Mouse (Mus musculus): ENCODE measurements around the gene Abcc12. TPM values are rescaled to one million over a fixed set of nuclear protein-coding genes. Genes with fewer than 3 reads are reported as not detected.

Abcc12 gene
- polyA plus RNA-seq, 2 experiments: 0.02 TPM; not detected in 1

DNA sequence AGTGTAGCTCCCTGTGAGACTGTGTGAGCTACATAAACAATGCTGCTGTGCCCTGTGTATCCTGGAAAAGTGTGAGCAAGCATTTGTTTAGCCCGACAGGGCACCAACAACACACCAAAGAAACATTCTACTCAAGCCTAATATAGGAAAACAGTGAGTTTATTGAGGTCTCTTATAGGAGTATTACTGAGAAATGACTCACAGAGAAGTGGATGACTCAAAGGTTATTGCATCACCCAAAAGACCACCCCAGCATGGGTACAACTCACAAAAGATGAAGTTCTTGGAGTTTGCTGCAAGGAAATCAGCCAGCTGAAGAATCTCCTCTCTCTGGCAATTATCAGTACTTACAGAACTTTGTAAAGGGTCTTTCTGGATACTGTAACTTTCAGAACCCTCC is 98.4 kb downstream of the Abcc12 start:
- no peaks in the 10 kb centered on the region for H3K4me1 ChIP-seq (replicated peaks; ENCODE audit: control insufficient read depth in 2 of 2, insufficient read depth in 2 of 2, low read length in 1 of 2)
- H3K4me3 ChIP-seq (ENCODE audit: insufficient read depth in 1 of 2, low read depth in 2 of 2, low read length in 2 of 2): no peak overlapping the region
- no peak for TF ChIP-seq CTCF (IDR thresholded peaks at IDR 0.05; ENCODE audit: low read depth)
- TF ChIP-seq EP300 (IDR thresholded peaks at IDR 0.05; ENCODE audit: low read depth): no peak
- no peaks in the 10 kb centered on the region for H3K27me3 ChIP-seq (ENCODE audit: control insufficient read depth, insufficient read depth, low read length)
- DNase-seq (ENCODE audit: low read depth in 3 of 3, low spot score in 3 of 3): no peak
- no peak for ATAC-seq (ENCODE audit: insufficient read depth)
- H3K36me3 ChIP-seq (replicated peaks; ENCODE audit: control insufficient read depth, insufficient read depth, low read depth): no peaks in the 10 kb centered on the region
- no peak overlapping the region for H3K27ac ChIP-seq
- 59% methylated on average over 1 of the region's 1 CpGs for WGBS (ENCODE audit: insufficient replicate concordance)
- no peak overlapping the region for H3K4me2 ChIP-seq (ENCODE audit: low read depth)
- no peak overlapping the region for H3K9ac ChIP-seq (replicated peaks)
- no peaks in the 10 kb centered on the region for H3K9me3 ChIP-seq (ENCODE audit: control insufficient read depth, low read length)

DNA sequence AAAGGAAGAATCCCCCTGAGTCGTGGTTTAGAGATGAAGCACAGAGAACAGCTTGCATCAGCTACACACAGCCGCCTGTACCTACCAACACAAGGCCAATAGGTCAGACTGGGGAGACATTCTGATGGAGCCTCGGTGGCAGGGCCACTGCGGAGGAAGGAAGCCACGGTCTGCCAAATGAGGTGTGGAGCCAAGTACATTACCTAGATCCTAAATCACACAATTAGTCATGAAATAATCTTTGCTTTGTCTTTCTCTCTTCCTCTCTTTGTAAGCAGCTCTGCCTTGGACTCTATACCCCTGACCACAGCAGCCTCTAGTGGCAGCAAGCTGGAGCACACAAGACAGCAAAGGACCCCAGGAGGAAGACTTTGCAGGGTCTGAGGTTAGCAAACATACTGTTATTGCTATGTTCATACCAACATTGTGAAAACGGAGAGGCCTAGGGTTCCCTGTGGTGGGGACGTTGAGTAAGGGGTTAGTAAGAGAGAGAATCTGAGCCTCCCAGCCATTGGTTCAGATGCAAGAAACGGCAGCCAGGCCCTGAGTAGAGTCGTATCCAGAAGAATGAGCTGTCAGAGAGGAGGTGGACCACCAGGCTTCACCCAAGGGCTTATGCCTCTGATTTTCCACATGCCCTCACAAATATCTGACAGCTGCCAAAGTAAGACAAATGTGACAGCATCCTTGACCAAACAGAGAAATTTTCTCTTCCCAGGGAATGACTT is 104.6 kb downstream of the Abcc12 start:
- no peak overlapping the region for H3K27ac ChIP-seq
- TF ChIP-seq EP300 (IDR thresholded peaks at IDR 0.05; ENCODE audit: low read depth) (no peak), CTCF (IDR thresholded peaks at IDR 0.05; ENCODE audit: low read depth) (peak; percentile 41)
- no peak overlapping the region for H3K4me2 ChIP-seq (ENCODE audit: low read depth)
- no peak overlapping the region for H3K9ac ChIP-seq (replicated peaks)
- no peaks in the 10 kb centered on the region for H3K4me1 ChIP-seq (replicated peaks; ENCODE audit: control insufficient read depth in 2 of 2, insufficient read depth in 2 of 2, low read length in 1 of 2)
- 49% methylated on average over 9 of the region's 9 CpGs for WGBS (ENCODE audit: insufficient replicate concordance)
- H3K9me3 ChIP-seq (ENCODE audit: control insufficient read depth, low read length): no peaks in the 10 kb centered on the region
- H3K36me3 ChIP-seq (replicated peaks; ENCODE audit: control insufficient read depth, insufficient read depth, low read depth): no peaks in the 10 kb centered on the region
- H3K4me3 ChIP-seq (ENCODE audit: insufficient read depth in 1 of 2, low read depth in 2 of 2, low read length in 2 of 2): no peak overlapping the region
- DNase-seq (ENCODE audit: low read depth in 3 of 3, low spot score in 3 of 3) (no peak), ATAC-seq (ENCODE audit: insufficient read depth) (no peak)
- H3K27me3 ChIP-seq (ENCODE audit: control insufficient read depth, insufficient read depth, low read length): no peaks in the 10 kb centered on the region

DNA sequence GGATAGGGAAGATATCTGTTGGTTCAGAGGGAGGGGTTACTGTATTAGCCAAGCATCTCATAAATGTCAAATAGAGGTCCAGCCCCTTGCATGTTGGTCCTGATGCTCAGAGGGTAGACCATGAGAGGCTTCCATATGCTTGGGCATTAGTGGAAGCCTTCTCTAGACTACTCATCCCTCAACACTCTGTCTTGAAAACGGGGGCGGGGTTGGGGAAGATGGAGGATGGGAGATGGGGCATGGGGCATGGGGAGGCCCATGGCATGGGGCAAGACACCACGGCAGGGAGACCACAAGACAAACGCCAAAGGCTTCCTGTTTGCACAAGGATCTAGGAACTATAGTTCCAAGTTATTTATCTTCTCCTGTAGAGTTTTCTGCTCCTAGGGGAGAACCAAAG is 106.0 kb downstream of the Abcc12 start:
- no peak overlapping the region for H3K27ac ChIP-seq

DNA sequence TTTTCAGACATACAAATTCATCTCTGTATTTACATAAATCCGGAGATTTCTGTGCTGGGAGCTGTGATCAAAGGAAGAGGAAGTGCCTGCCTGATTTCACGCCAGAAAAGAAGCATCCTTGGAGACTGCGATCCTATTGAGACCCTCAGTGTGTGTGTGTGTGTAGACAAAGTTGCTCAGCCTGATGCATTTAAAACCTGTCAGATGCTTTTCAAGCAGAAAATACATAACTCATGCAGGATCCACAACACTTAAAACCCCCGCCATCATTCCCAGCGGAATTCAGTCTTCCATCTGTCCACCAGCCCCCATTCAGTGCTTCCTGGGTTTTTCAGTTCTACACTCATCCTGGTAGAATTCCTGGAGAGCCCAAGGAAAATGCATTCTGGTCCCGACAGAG is 107.4 kb downstream of the Abcc12 start:
- Histone ChIP-seq H3K27me3 (ENCODE audit: control insufficient read depth, insufficient read depth, low read length) (no peaks in the 10 kb centered on the region), H3K4me3 (ENCODE audit: insufficient read depth in 1 of 2, low read depth in 2 of 2, low read length in 2 of 2) (no peak overlapping the region), H3K4me1 (replicated peaks; ENCODE audit: control insufficient read depth in 2 of 2, insufficient read depth in 2 of 2, low read length in 1 of 2) (no peaks in the 10 kb centered on the region), H3K9ac (replicated peaks) (no peak overlapping the region), H3K27ac (no peak overlapping the region), H3K9me3 (ENCODE audit: control insufficient read depth, low read length) (no peaks in the 10 kb centered on the region), H3K36me3 (replicated peaks; ENCODE audit: control insufficient read depth, insufficient read depth, low read depth) (no peaks in the 10 kb centered on the region), H3K4me2 (ENCODE audit: low read depth) (no peak overlapping the region)
- no peak for TF ChIP-seq EP300 (IDR thresholded peaks at IDR 0.05; ENCODE audit: low read depth)
- TF ChIP-seq CTCF (IDR thresholded peaks at IDR 0.05; ENCODE audit: low read depth): no peak
- 62% methylated on average over 6 of the region's 6 CpGs for WGBS (ENCODE audit: insufficient replicate concordance)
- DNase-seq (ENCODE audit: low read depth in 3 of 3, low spot score in 3 of 3) (no peak), ATAC-seq (ENCODE audit: insufficient read depth) (no peak)

More for the DNA sequence above, 106.0 kb downstream of the Abcc12 start:
- ATAC-seq (ENCODE audit: insufficient read depth): no peak
- Histone ChIP-seq H3K9me3 (ENCODE audit: control insufficient read depth, low read length) (no peaks in the 10 kb centered on the region), H3K36me3 (replicated peaks; ENCODE audit: control insufficient read depth, insufficient read depth, low read depth) (no peaks in the 10 kb centered on the region), H3K4me1 (replicated peaks; ENCODE audit: control insufficient read depth in 2 of 2, insufficient read depth in 2 of 2, low read length in 1 of 2) (no peaks in the 10 kb centered on the region), H3K4me3 (ENCODE audit: insufficient read depth in 1 of 2, low read depth in 2 of 2, low read length in 2 of 2) (no peak overlapping the region), H3K27me3 (ENCODE audit: control insufficient read depth, insufficient read depth, low read length) (no peaks in the 10 kb centered on the region), H3K9ac (replicated peaks) (no peak overlapping the region), H3K4me2 (ENCODE audit: low read depth) (no peak overlapping the region)
- WGBS (ENCODE audit: insufficient replicate concordance): 43% methylated on average over 4 of the region's 4 CpGs
- no peak for DNase-seq (ENCODE audit: low read depth in 3 of 3, low spot score in 3 of 3)
- TF ChIP-seq EP300 (IDR thresholded peaks at IDR 0.05; ENCODE audit: low read depth) (no peak), CTCF (IDR thresholded peaks at IDR 0.05; ENCODE audit: low read depth) (no peak)

DNA sequence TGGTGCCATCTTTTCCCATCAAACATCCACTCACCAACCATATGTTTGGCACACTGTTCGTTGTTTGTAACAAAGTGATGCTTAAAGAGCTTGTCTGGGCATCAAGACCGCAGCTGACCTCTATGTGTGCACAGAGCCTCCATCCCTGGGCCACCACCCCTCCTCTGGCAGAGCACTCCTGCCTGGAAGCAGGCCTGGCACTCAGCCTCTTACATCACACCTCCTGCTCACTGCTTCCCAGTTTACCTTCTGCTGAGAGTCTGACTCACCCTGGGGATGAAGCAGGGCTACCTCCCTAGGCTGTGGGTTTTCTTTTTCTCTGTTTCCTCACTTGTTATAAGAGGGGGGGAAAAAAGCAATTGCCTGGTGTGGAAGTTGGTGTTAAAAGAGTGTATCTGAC is 109.8 kb downstream of the Abcc12 start:
- no peak overlapping the region for H3K4me3 ChIP-seq (ENCODE audit: insufficient read depth in 1 of 2, low read depth in 2 of 2, low read length in 2 of 2)
- H3K9ac ChIP-seq (replicated peaks): no peak overlapping the region
- no peak for DNase-seq (ENCODE audit: low read depth in 3 of 3, low spot score in 3 of 3)
- no peak for ATAC-seq (ENCODE audit: insufficient read depth)
- H3K27ac ChIP-seq: no peak overlapping the region
- TF ChIP-seq CTCF (IDR thresholded peaks at IDR 0.05; ENCODE audit: low read depth) (no peak), EP300 (IDR thresholded peaks at IDR 0.05; ENCODE audit: low read depth) (no peak)
- no peaks in the 10 kb centered on the region for H3K9me3 ChIP-seq (ENCODE audit: control insufficient read depth, low read length)
- H3K4me1 ChIP-seq (replicated peaks; ENCODE audit: control insufficient read depth in 2 of 2, insufficient read depth in 2 of 2, low read length in 1 of 2): no peaks in the 10 kb centered on the region
- 37% methylated on average over 2 of the region's 2 CpGs for WGBS (ENCODE audit: insufficient replicate concordance)
- no peaks in the 10 kb centered on the region for H3K27me3 ChIP-seq (ENCODE audit: control insufficient read depth, insufficient read depth, low read length)
- H3K4me2 ChIP-seq (ENCODE audit: low read depth): no peak overlapping the region
- no peaks in the 10 kb centered on the region for H3K36me3 ChIP-seq (replicated peaks; ENCODE audit: control insufficient read depth, insufficient read depth, low read depth)

All from liver, embryonic 14.5 days (tissue).